Mouse (Mus musculus) olfactory bulb, adult 2 months (tissue): Measurements from ENCODE around the gene Cldn12.

Source experiments
- CTCF ChIP-seq: fragments of 200-500 bp; IDR thresholded peaks from 2 replicates; pipeline ENCODE4 v1.5.1; 2012; ENCODE audit warnings: low read depth, mild to moderate bottlenecking, low read length, moderate library complexity; ENCODE audit not compliant: insufficient read depth
- POLR2A ChIP-seq: fragments of 200-500 bp; IDR thresholded peaks from 2 replicates; pipeline ENCODE4 v1.6.1; 2012; ENCODE audit warnings: mild to moderate bottlenecking, low read depth, low read length, moderate library complexity; ENCODE audit not compliant: insufficient read depth

GRCm38 (mm10) chr5:5533656-5534420, 19.1 kb upstream of the Cldn12 start:
- TF ChIP-seq CTCF (no peak), POLR2A (no peak)
